Comparison of ENCODE assay signal across 9 mouse cellular contexts in genomic region chr9:57744462-57745091, GRCm38 (mm10). TPM values are rescaled to one million over a fixed set of nuclear protein-coding genes. Genes with fewer than 3 reads are reported as not detected.
A peak's percentile ranks its signal among the peaks of the same experiment; 100 is the strongest.
DNase-seq lines count a peak whose midpoint lies in the region; ATAC-seq and TF ChIP-seq lines count a peak whose summit lies in the region.
"Had no signal": no experiment of that assay in that cellular context is flagged by ENCODE, and none has a peak within 500 bp of the region (broad histone marks: within the 10 kb centered on the region; RNA-seq: fewer than 3 reads in every experiment).

No protein-coding gene starts in this region.

- no peak overlapping the region for H3K9ac ChIP-seq in hindbrain, embryonic 14.5 days
- no peak overlapping the region for H3K9ac ChIP-seq in hindbrain, embryonic 12.5 days
- no peak overlapping the region for H3K9ac ChIP-seq in forebrain, postnatal 0 days
- H3K9ac ChIP-seq in liver, postnatal 0 days (replicated peaks): no peak overlapping the region
- H3K9ac ChIP-seq: lung, embryonic 15.5 days had no signal

- H3K4me2 ChIP-seq in hindbrain, embryonic 14.5 days (replicated peaks): no peak overlapping the region
- no peak overlapping the region for H3K4me2 ChIP-seq in hindbrain, embryonic 12.5 days (replicated peaks)
- no peak overlapping the region for H3K4me2 ChIP-seq in forebrain, postnatal 0 days (ENCODE audit: low read depth)
- no peak overlapping the region for H3K4me2 ChIP-seq in liver, postnatal 0 days (ENCODE audit: low read depth, low read length)
- H3K4me2 ChIP-seq: lung, embryonic 15.5 days had no signal

- ATAC-seq in hindbrain, embryonic 14.5 days (ENCODE audit: low FRiP score): peak; percentile 14; the same call in 1 of the 2 replicates
- no peak for ATAC-seq in hindbrain, embryonic 12.5 days (ENCODE audit: low FRiP score)
- ATAC-seq in forebrain, postnatal 0 days: peak; percentile 59; the same call in 1 of the 2 replicates
- peak; percentile 41; the same call in 1 of the 2 replicates for ATAC-seq in liver, postnatal 0 days

- no peak overlapping the region for H3K4me3 ChIP-seq in hindbrain, embryonic 14.5 days (replicated peaks; ENCODE audit: low read length)
- no peak overlapping the region for H3K4me3 ChIP-seq in hindbrain, embryonic 12.5 days
- no peak overlapping the region for H3K4me3 ChIP-seq in E14TG2a.4 (replicated peaks; ENCODE audit: low read length)
- H3K4me3 ChIP-seq in forebrain, postnatal 0 days (ENCODE audit: low read depth, low read length): no peak overlapping the region
- no peak overlapping the region for H3K4me3 ChIP-seq in liver, postnatal 0 days (ENCODE audit: low read depth, low read length)
- H3K4me3 ChIP-seq: lung, embryonic 15.5 days had no signal

- 84% methylated on average over 3 of the region's 3 CpGs for WGBS in hindbrain, embryonic 14.5 days
- 77% methylated on average over 3 of the region's 3 CpGs for WGBS in hindbrain, embryonic 12.5 days
- 70% methylated on average over 3 of the region's 3 CpGs for WGBS in forebrain, postnatal 0 days
- WGBS in liver, postnatal 0 days (ENCODE audit: insufficient replicate concordance): 62% methylated on average over 3 of the region's 3 CpGs

- no peak for TF ChIP-seq EP300 in liver, postnatal 0 days (IDR thresholded peaks at IDR 0.05; ENCODE audit: low read depth)

- DNase-seq in hindbrain, embryonic 14.5 days (ENCODE audit: low spot score): peak; percentile 76
- peak; percentile 82 for DNase-seq in brain, adult 2 months (ENCODE audit: low read depth, low spot score)
- DNase-seq in forebrain, postnatal 0 days: peak; percentile 79
- peak; percentile 59 for DNase-seq in liver, postnatal 0 days
- DNase-seq in thymus, postnatal 14 days: peak; percentile 51
- DNase-seq in gastrocnemius, postnatal 14 days: no peak

- intact Hi-C loops in gastrocnemius, postnatal 14 days (cut with DNase I; ENCODE audit: low total_unique reads): loop anchor here (5.0 kb wide), 1 partner anchor 42 kb away; no protein-coding TSS in a partner anchor

- peak; percentile 88 for TF ChIP-seq CTCF in E14TG2a.4 (conservative IDR thresholded peaks at IDR 0.05; ENCODE audit: low read length)
- peak; percentile 96 for TF ChIP-seq CTCF in forebrain, postnatal 0 days (IDR thresholded peaks at IDR 0.05; ENCODE audit: low read depth)
- peak; percentile 96 for TF ChIP-seq CTCF in liver, postnatal 0 days (IDR thresholded peaks at IDR 0.05; ENCODE audit: low read depth)

- no peaks in the 10 kb centered on the region for H3K27me3 ChIP-seq in hindbrain, embryonic 14.5 days (ENCODE audit: control insufficient read depth, insufficient read depth, low read length)
- no peaks in the 10 kb centered on the region for H3K27me3 ChIP-seq in hindbrain, embryonic 12.5 days
- H3K27me3 ChIP-seq in E14TG2a.4 (ENCODE audit: insufficient read depth, low read length): no peaks in the 10 kb centered on the region
- no peaks in the 10 kb centered on the region for H3K27me3 ChIP-seq in forebrain, postnatal 0 days (ENCODE audit: insufficient read depth, low read length)
- H3K27me3 ChIP-seq in liver, postnatal 0 days (ENCODE audit: insufficient read depth, low read length): no peaks in the 10 kb centered on the region
- H3K27me3 ChIP-seq: lung, embryonic 15.5 days had no signal

- no peaks in the 10 kb centered on the region for H3K4me1 ChIP-seq in hindbrain, embryonic 14.5 days (replicated peaks; ENCODE audit: control insufficient read depth, insufficient read depth, low read length)
- H3K4me1 ChIP-seq in hindbrain, embryonic 12.5 days: no peaks in the 10 kb centered on the region
- H3K4me1 ChIP-seq in E14TG2a.4 (replicated peaks; ENCODE audit: low read depth, low read length): peaks cover 14% of the 10 kb centered on the region
- H3K4me1 ChIP-seq in forebrain, postnatal 0 days (ENCODE audit: insufficient read depth): no peaks in the 10 kb centered on the region
- H3K4me1 ChIP-seq in liver, postnatal 0 days (ENCODE audit: insufficient read depth): no peaks in the 10 kb centered on the region
- H3K4me1 ChIP-seq: lung, embryonic 15.5 days had no signal

- no peak overlapping the region for H3K27ac ChIP-seq in hindbrain, embryonic 14.5 days
- no peak overlapping the region for H3K27ac ChIP-seq in hindbrain, embryonic 12.5 days
- no peak overlapping the region for H3K27ac ChIP-seq in forebrain, postnatal 0 days (ENCODE audit: low read depth, low read length)
- no peak overlapping the region for H3K27ac ChIP-seq in liver, postnatal 0 days (ENCODE audit: low read depth)
- H3K27ac ChIP-seq: lung, embryonic 15.5 days had no signal

- peaks cover 84% of the 10 kb centered on the region for H3K36me3 ChIP-seq in hindbrain, embryonic 14.5 days (replicated peaks; ENCODE audit: control insufficient read depth, insufficient read depth)
- peaks cover 76% of the 10 kb centered on the region for H3K36me3 ChIP-seq in hindbrain, embryonic 12.5 days
- H3K36me3 ChIP-seq in E14TG2a.4 (ENCODE audit: insufficient read depth, low read length): peaks cover 99% of the 10 kb centered on the region
- H3K36me3 ChIP-seq in forebrain, postnatal 0 days (ENCODE audit: insufficient read depth): peaks cover 84% of the 10 kb centered on the region
- peaks cover 83% of the 10 kb centered on the region for H3K36me3 ChIP-seq in liver, postnatal 0 days (replicated peaks; ENCODE audit: insufficient read depth, low read length)

- H3K9me3 ChIP-seq in hindbrain, embryonic 14.5 days (ENCODE audit: control insufficient read depth, low read length): no peaks in the 10 kb centered on the region
- H3K9me3 ChIP-seq in hindbrain, embryonic 12.5 days (replicated peaks): no peaks in the 10 kb centered on the region
- H3K9me3 ChIP-seq in E14TG2a.4 (ENCODE audit: low read length): no peaks in the 10 kb centered on the region
- H3K9me3 ChIP-seq in forebrain, postnatal 0 days (ENCODE audit: low read length): no peaks in the 10 kb centered on the region
- H3K9me3 ChIP-seq in liver, postnatal 0 days (ENCODE audit: low read length): no peaks in the 10 kb centered on the region
- H3K9me3 ChIP-seq: lung, embryonic 15.5 days had no signal

RNA-seq across cellular contexts. Expression of gene Clk3, which starts 21.1 kb away (rescaled TPM):
- 55.8 and 65.2 TPM in 2 replicates for polyA plus RNA-seq in hindbrain, embryonic 14.5 days (2014; fragmentation: Nextera tagmentation; extraction: Ambion mirVana)
- polyA plus RNA-seq in hindbrain, embryonic 12.5 days (2016; fragmentation: Nextera tagmentation; extraction: Ambion mirVana): 81.8 and 82.5 TPM in 2 replicates
- total RNA-seq in forebrain, postnatal 0 days (2014; rRNA removed): 79.7 and 105 TPM in 2 replicates
- 55.4 and 61.7 TPM in 2 replicates for polyA plus RNA-seq in forebrain, postnatal 0 days (2015; fragmentation: Nextera tagmentation; extraction: Ambion mirVana)
- 40.2 and 40.4 TPM in 2 replicates for polyA plus RNA-seq in liver, postnatal 0 days (2015; fragmentation: Nextera tagmentation; extraction: Ambion mirVana)
- 10 to 100 TPM; 36.2 to 36.5 TPM for total RNA-seq in gastrocnemius, postnatal 14 days (2021)

RNA-seq across cellular contexts. Expression of gene Edc3, which starts 36.2 kb away (rescaled TPM):
- polyA plus RNA-seq in hindbrain, embryonic 14.5 days (2014; fragmentation: Nextera tagmentation; extraction: Ambion mirVana): 22.1 and 23.5 TPM in 2 replicates
- 39.4 and 40.3 TPM in 2 replicates for polyA plus RNA-seq in hindbrain, embryonic 12.5 days (2016; fragmentation: Nextera tagmentation; extraction: Ambion mirVana)
- 7.2 and 10.2 TPM in 2 replicates for total RNA-seq in forebrain, postnatal 0 days (2014; rRNA removed)
- polyA plus RNA-seq in forebrain, postnatal 0 days (2015; fragmentation: Nextera tagmentation; extraction: Ambion mirVana): 23.5 and 27.8 TPM in 2 replicates
- polyA plus RNA-seq in liver, postnatal 0 days (2015; fragmentation: Nextera tagmentation; extraction: Ambion mirVana): 9.9 and 13.2 TPM in 2 replicates
- total RNA-seq in gastrocnemius, postnatal 14 days (2021): 1 to 10 TPM; 6.4 to 6.7 TPM

RNA-seq across cellular contexts. Expression of gene Cyp1a1, which starts 56.8 kb away (rescaled TPM):
- polyA plus RNA-seq in hindbrain, embryonic 14.5 days (2014; fragmentation: Nextera tagmentation; extraction: Ambion mirVana): 0.10 and 0.24 TPM in 2 replicates
- 0.12 TPM in 1 of 2 replicates, not detected in the other for polyA plus RNA-seq in hindbrain, embryonic 12.5 days (2016; fragmentation: Nextera tagmentation; extraction: Ambion mirVana)
- 0.38 and 0.67 TPM in 2 replicates for total RNA-seq in forebrain, postnatal 0 days (2014; rRNA removed)
- 0.30 and 0.42 TPM in 2 replicates for polyA plus RNA-seq in forebrain, postnatal 0 days (2015; fragmentation: Nextera tagmentation; extraction: Ambion mirVana)
- 2.2 and 4.3 TPM in 2 replicates for polyA plus RNA-seq in liver, postnatal 0 days (2015; fragmentation: Nextera tagmentation; extraction: Ambion mirVana)
- total RNA-seq in gastrocnemius, postnatal 14 days (2021): under 1 TPM; 0.16 to 0.37 TPM
